In genomic region chr1:82806391-82806790, GRCm38 (mm10) we compare ENCODE assay signal across 27 mouse cellular contexts. TPM values are rescaled to one million over a fixed set of nuclear protein-coding genes. Genes with fewer than 3 reads are reported as not detected.
DNase-seq lines count a peak whose midpoint lies in the region; ATAC-seq and TF ChIP-seq lines count a peak whose summit lies in the region.
"Had no signal": no experiment of that assay in that cellular context is flagged by ENCODE, and none has a peak within 500 bp of the region (broad histone marks: within the 10 kb centered on the region; RNA-seq: fewer than 3 reads in every experiment).

No protein-coding gene starts in this region.

- 0 out of 2 replicates have a peak overlapping the region, but pooled peaks have one; percentile 21 for H3K4me3 ChIP-seq in gastrocnemius, adult 2 months
- no peak overlapping the region for H3K4me3 ChIP-seq in heart, embryonic 15.5 days
- no peak overlapping the region for H3K4me3 ChIP-seq in liver, embryonic 13.5 days (replicated peaks)
- no peak overlapping the region for H3K4me3 ChIP-seq in liver, embryonic 12.5 days
- H3K4me3 ChIP-seq: embryonic facial prominence, embryonic 13.5 days; forebrain, embryonic 15.5 days; layer of hippocampus, adult 2 months had no signal

- DNase-seq in gastrocnemius, adult 2 months, result peak; percentile 32
- no peak for DNase-seq in gastrocnemius, postnatal 10 days
- no peak for DNase-seq in heart, postnatal 25 days (ENCODE audit: low spot score)
- no peak for DNase-seq in liver, embryonic 13.5 days
- DNase-seq in skeletal muscle tissue, adult 2 months (ENCODE audit: low read depth, low spot score), result peak; percentile 30
- DNase-seq: adrenal gland, postnatal 14 days; cerebellum, adult 11 months; cerebellum, postnatal 10 days; right cerebral cortex, postnatal 14 days; thymus, adult 2 months had no signal

- peak overlapping the region; percentile 9; the same call in 1 of the 2 replicates for H3K27ac ChIP-seq in gastrocnemius, adult 2 months
- H3K27ac ChIP-seq in heart, embryonic 15.5 days, result peak overlapping the region; percentile 6
- peak overlapping the region; percentile 41 for H3K27ac ChIP-seq in liver, embryonic 13.5 days
- no peak overlapping the region for H3K27ac ChIP-seq in liver, embryonic 12.5 days
- H3K27ac ChIP-seq: embryonic facial prominence, embryonic 13.5 days; forebrain, embryonic 15.5 days; hindbrain, embryonic 14.5 days; layer of hippocampus, adult 2 months had no signal

- no peaks in the 10 kb centered on the region for H3K36me3 ChIP-seq in heart, embryonic 15.5 days
- no peaks in the 10 kb centered on the region for H3K36me3 ChIP-seq in liver, embryonic 13.5 days
- no peaks in the 10 kb centered on the region for H3K36me3 ChIP-seq in liver, embryonic 12.5 days
- H3K36me3 ChIP-seq: embryonic facial prominence, embryonic 13.5 days; forebrain, embryonic 15.5 days; G1E had no signal

- peaks cover 10% of the 10 kb centered on the region for H3K4me1 ChIP-seq in heart, embryonic 15.5 days (replicated peaks)
- peaks cover 16% of the 10 kb centered on the region for H3K4me1 ChIP-seq in liver, embryonic 13.5 days (replicated peaks)
- H3K4me1 ChIP-seq in liver, embryonic 12.5 days, result peaks cover 15% of the 10 kb centered on the region
- H3K4me1 ChIP-seq: forebrain, embryonic 15.5 days had no signal

- ATAC-seq in heart, embryonic 15.5 days (replicated peaks; ENCODE audit: insufficient number of reproducible peaks, insufficient read depth, low FRiP score, low read depth), result no peak
- ATAC-seq in liver, embryonic 13.5 days (ENCODE audit: low read depth), result no peak
- no peak for ATAC-seq in liver, embryonic 12.5 days
- ATAC-seq in cerebellum, adult (ENCODE audit: insufficient number of reproducible peaks, low FRiP score, low TSS enrichment), result no peak
- ATAC-seq: forebrain, embryonic 15.5 days; midbrain, embryonic 16.5 days had no signal

- WGBS in heart, embryonic 15.5 days, result 49% methylated on average over 8 of the region's 8 CpGs
- WGBS in liver, embryonic 13.5 days (ENCODE audit: insufficient replicate concordance), result 80% methylated on average over 8 of the region's 8 CpGs
- WGBS in liver, embryonic 12.5 days (ENCODE audit: insufficient replicate concordance), result 79% methylated on average over 8 of the region's 8 CpGs

- H3K4me2 ChIP-seq in heart, embryonic 15.5 days, result no peak overlapping the region
- H3K4me2 ChIP-seq in liver, embryonic 13.5 days, result no peak overlapping the region
- H3K4me2 ChIP-seq in liver, embryonic 12.5 days, result no peak overlapping the region
- H3K4me2 ChIP-seq: embryonic facial prominence, embryonic 13.5 days; forebrain, embryonic 15.5 days; hindbrain, embryonic 14.5 days had no signal

- H3K9ac ChIP-seq in heart, embryonic 15.5 days, result no peak overlapping the region
- H3K9ac ChIP-seq in liver, embryonic 13.5 days, result no peak overlapping the region
- H3K9ac ChIP-seq in liver, embryonic 12.5 days, result no peak overlapping the region
- H3K9ac ChIP-seq: embryonic facial prominence, embryonic 13.5 days; forebrain, embryonic 15.5 days; hindbrain, embryonic 14.5 days had no signal

- no peaks in the 10 kb centered on the region for H3K27me3 ChIP-seq in heart, embryonic 15.5 days
- H3K27me3 ChIP-seq in liver, embryonic 13.5 days, result peaks cover 4% of the 10 kb centered on the region; the same call in 1 of the 2 replicates
- H3K27me3 ChIP-seq in liver, embryonic 12.5 days (replicated peaks), result peaks cover 12% of the 10 kb centered on the region
- H3K27me3 ChIP-seq: embryonic facial prominence, embryonic 13.5 days; forebrain, embryonic 15.5 days had no signal

- H3K9me3 ChIP-seq in heart, embryonic 15.5 days (replicated peaks), result no peaks in the 10 kb centered on the region
- H3K9me3 ChIP-seq in liver, embryonic 13.5 days (replicated peaks), result no peaks in the 10 kb centered on the region
- H3K9me3 ChIP-seq in liver, embryonic 12.5 days (replicated peaks), result no peaks in the 10 kb centered on the region
- H3K9me3 ChIP-seq: embryonic facial prominence, embryonic 13.5 days; forebrain, embryonic 15.5 days; G1E had no signal

- intact Hi-C loops in gastrocnemius, adult 2 months (cut with DNase I), result no loop called here
- intact Hi-C loops in heart, postnatal 25 days (cut with DNase I), result no loop called here

- no peak for TF ChIP-seq CTCF in gastrocnemius, adult 2 months (IDR thresholded peaks at IDR 0.05)

RNA-seq across cellular contexts. Expression of gene Agfg1, which starts 32.9 kb away (rescaled TPM):
- total RNA-seq in gastrocnemius, adult 2 months (2021), result 10 to 100 TPM; 24.6 to 27.7 TPM
- 10 to 100 TPM; 27.0 to 29.4 TPM for total RNA-seq in gastrocnemius, postnatal 10 days (2021)
- 25.4 and 30.8 TPM in 2 replicates for polyA plus RNA-seq in heart, embryonic 15.5 days (2015; fragmentation: Nextera tagmentation; extraction: Ambion mirVana)
- total RNA-seq in heart, postnatal 25 days (2021), result 10 to 100 TPM; 30.7 to 32.2 TPM
- polyA plus RNA-seq in liver, embryonic 13.5 days (2015; fragmentation: Nextera tagmentation; extraction: Ambion mirVana), result 47.2 and 53.9 TPM in 2 replicates
- polyA plus RNA-seq in liver, embryonic 12.5 days (2016; fragmentation: Nextera tagmentation; extraction: Ambion mirVana), result 76.7 and 78.3 TPM in 2 replicates

RNA-seq across cellular contexts. Expression of gene Gm47791, which starts 35.3 kb away (rescaled TPM):
- total RNA-seq in gastrocnemius, adult 2 months (2021), result not detected
- not detected for total RNA-seq in gastrocnemius, postnatal 10 days (2021)
- polyA plus RNA-seq in heart, embryonic 15.5 days (2015; fragmentation: Nextera tagmentation; extraction: Ambion mirVana), result not detected in 2 replicates
- total RNA-seq in heart, postnatal 25 days (2021), result not detected
- not detected in 2 replicates for polyA plus RNA-seq in liver, embryonic 13.5 days (2015; fragmentation: Nextera tagmentation; extraction: Ambion mirVana)
- polyA plus RNA-seq in liver, embryonic 12.5 days (2016; fragmentation: Nextera tagmentation; extraction: Ambion mirVana), result not detected in 2 replicates
- total RNA-seq: adrenal gland, postnatal 14 days; G1E; layer of hippocampus, adult 2 months; left cerebral cortex, postnatal 25 days; neutrophil, adult 5-6 weeks had no signal
- polyA plus RNA-seq: brain, embryonic 14.5 days; embryonic facial prominence, embryonic 13.5 days; forebrain, embryonic 15.5 days; G1E; heart, embryonic 14.5 days; hindbrain, embryonic 14.5 days; intestine, embryonic 14.5 days; limb, embryonic 14.5 days; liver, embryonic 16.5 days; midbrain, embryonic 16.5 days; stomach, embryonic 16.5 days; thymus, adult 2 months had no signal

RNA-seq across cellular contexts. Expression of gene Tm4sf20, which starts 38.1 kb away (rescaled TPM):
- not detected for total RNA-seq in gastrocnemius, adult 2 months (2021)
- total RNA-seq in gastrocnemius, postnatal 10 days (2021), result not detected
- not detected in 2 replicates for polyA plus RNA-seq in heart, embryonic 15.5 days (2015; fragmentation: Nextera tagmentation; extraction: Ambion mirVana)
- total RNA-seq in heart, postnatal 25 days (2021), result not detected
- polyA plus RNA-seq in liver, embryonic 13.5 days (2015; fragmentation: Nextera tagmentation; extraction: Ambion mirVana), result 0.25 TPM in 1 of 2 replicates, not detected in the other
- polyA plus RNA-seq in liver, embryonic 12.5 days (2016; fragmentation: Nextera tagmentation; extraction: Ambion mirVana), result not detected in 2 replicates
- total RNA-seq: adrenal gland, postnatal 14 days; G1E; layer of hippocampus, adult 2 months; left cerebral cortex, postnatal 25 days; neutrophil, adult 5-6 weeks had no signal
- polyA plus RNA-seq: brain, embryonic 14.5 days; forebrain, embryonic 15.5 days; G1E; heart, embryonic 14.5 days; hindbrain, embryonic 14.5 days; limb, embryonic 14.5 days had no signal

Comparison
In these comparisons a context has a peak if more than half of its experiments do, and no peak if none do; other contexts are left out.
1. DNase-seq: peak in gastrocnemius, adult 2 months (single experiment) and skeletal muscle tissue, adult 2 months (single experiment); none in gastrocnemius, postnatal 10 days (single experiment), heart, postnatal 25 days (single experiment) and liver, embryonic 13.5 days (single experiment).